Mouse (Mus musculus): ENCODE measurements around the gene Fam98b. TPM values are rescaled to one million over a fixed set of nuclear protein-coding genes. Genes with fewer than 3 reads are reported as not detected.

Fam98b gene
- 3.7 and 4.2 TPM in 2 replicates for polyA plus RNA-seq (2012; rRNA removed)

GRCm38 (mm10) chr2:117249255-117250000 lies at the start of gene Fam98b:
Fam98b (plus strand) TSS chr2:117249739.

Other genes starting within 250 kb of the Fam98b start
- gene Spred1, start 128.4 kb upstream of the Fam98b start, polyA plus RNA-seq (2012; rRNA removed) = 9.8 and 14.4 TPM in 2 replicates
- gene Rasgrp1, start 93.3 kb downstream of the Fam98b start, polyA plus RNA-seq (2012; rRNA removed) = 1.0 and 2.7 TPM in 2 replicates

All from ovary, adult 2 months (tissue).